Mouse (Mus musculus) lung, adult 2 months (tissue): ENCODE results near the gene Mcf2l.

Experiments used
- CTCF ChIP-seq: fragments of 200-500 bp; IDR thresholded peaks from 2 replicates; pipeline ENCODE4 v1.5.1; 2011; ENCODE audit warnings: mild to moderate bottlenecking, low read length, control low read depth; ENCODE audit not compliant: insufficient read depth
- POLR2A ChIP-seq: fragments of 200-500 bp; IDR thresholded peaks from 2 replicates; pipeline ENCODE4 v1.6.1; 2011; ENCODE audit warnings: low read depth, mild to moderate bottlenecking, control low read depth, low read length, borderline replicate concordance; ENCODE audit errors: extremely low read depth

DNA sequence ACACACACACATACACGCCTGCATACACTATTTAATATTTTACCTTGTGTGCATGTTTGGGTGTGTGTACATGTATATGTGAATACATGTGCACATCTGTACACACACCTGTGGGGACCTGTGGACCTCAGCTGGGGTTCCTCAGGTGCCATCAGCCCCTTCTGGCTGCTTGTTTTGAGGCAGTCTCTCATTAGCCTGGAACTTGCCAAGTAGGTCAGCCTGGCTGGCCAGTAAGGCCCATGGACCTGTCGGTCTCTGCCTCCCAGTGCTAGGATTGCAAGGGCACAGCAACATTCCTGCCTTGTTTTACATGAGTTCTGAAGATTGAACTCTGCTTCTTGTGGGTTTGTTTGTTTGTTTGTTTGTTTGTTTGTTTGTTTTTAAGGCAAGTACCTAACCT lies 87.0 kb downstream of the Mcf2l start:
- no peak for TF ChIP-seq CTCF
- TF ChIP-seq POLR2A, result no peak
